Mouse (Mus musculus) CH12.LX (cell line): Measurements from ENCODE around the gene H2-M10.5. TPM values are rescaled to one million over a fixed set of nuclear protein-coding genes. Genes with fewer than 3 reads are reported as not detected.

ENCODE experiments used
- DNase-seq: peaks from one replicate; pipeline ENCODE4 v3.0.0-alpha.2; 2013; ENCODE audit errors: extremely low read depth
- H3K27ac ChIP-seq: 2 replicates; pipeline ENCODE4 v1.5.1; 2012; ENCODE audit warnings: low read depth, mild to moderate bottlenecking, control low read depth, moderate library complexity; ENCODE audit not compliant: insufficient read depth
- H3K27me3 ChIP-seq: replicated peaks from 2 replicates; pipeline ENCODE3; 2012; ENCODE audit warnings: inconsistent platforms
- H3K36me3 ChIP-seq, 2 experiments: replicated peaks in 1 of 2; 2 replicates each; pipeline versions ENCODE3 to v1.6.1; 2012; ENCODE audit warnings: inconsistent platforms in 1 of 2, low read length in 1 of 2, mild to moderate bottlenecking in 1 of 2, mixed read lengths in 1 of 2, moderate library complexity in 1 of 2; ENCODE audit not compliant: control insufficient read depth in 1 of 2, insufficient read depth in 1 of 2
- H3K4me1 ChIP-seq, 2 experiments: 2 replicates each; pipeline ENCODE4 v1.6.1; 2012; ENCODE audit warnings: inconsistent platforms in 1 of 2, moderate library complexity in 1 of 2; ENCODE audit not compliant: insufficient read depth in 2 of 2, control insufficient read depth in 1 of 2
- H3K4me2 ChIP-seq: 2 replicates; pipeline ENCODE4 v1.6.1; 2012; ENCODE audit warnings: low read depth, mild to moderate bottlenecking, control low read depth; ENCODE audit not compliant: poor library complexity, insufficient read depth, severe bottlenecking
- H3K4me3 ChIP-seq, 3 experiments: fragments of 150-350 bp in 1 of 3; sonication (generic) in 1 of 3; replicated peaks in 1 of 3; 2 replicates each; pipeline versions ENCODE3 to v1.5.1; 2011 to 2012; ENCODE audit warnings: low read depth in 2 of 3, low read length in 2 of 3, mild to moderate bottlenecking in 2 of 3, moderate library complexity in 2 of 3, control low read depth in 1 of 3, improper control_type of control experiment in 1 of 3, inconsistent platforms in 1 of 3, mixed read lengths in 1 of 3; ENCODE audit not compliant: poor library complexity in 1 of 3
- H3K79me2 ChIP-seq: replicated peaks from 2 replicates; pipeline ENCODE4 v1.6.1; 2012; ENCODE audit warnings: mild to moderate bottlenecking, moderate library complexity; ENCODE audit not compliant: control insufficient read depth, poor library complexity, insufficient read depth, severe bottlenecking; ENCODE audit errors: extremely low read depth
- H3K9ac ChIP-seq: 2 replicates; pipeline ENCODE4 v1.6.1; 2012; ENCODE audit warnings: low read depth, mild to moderate bottlenecking, control low read depth, moderate library complexity; ENCODE audit not compliant: insufficient read depth
- H3K9me3 ChIP-seq: replicated peaks from 2 replicates; pipeline ENCODE3; 2012; ENCODE audit warnings: low read length, inconsistent platforms, mixed read lengths
- BHLHE40 ChIP-seq: IDR thresholded peaks from 2 replicates; pipeline ENCODE4 v1.6.1; 2011; ENCODE audit warnings: mild to moderate bottlenecking, low read depth, low read length, improper control_type of control experiment
- CHD2 ChIP-seq: IDR thresholded peaks from 2 replicates; pipeline ENCODE4 v1.6.1; 2011; ENCODE audit warnings: low read length, improper control_type of control experiment
- CTCF ChIP-seq, 2 experiments: IDR thresholded peaks in 1 of 2; conservative IDR thresholded peaks in 1 of 2; 2 replicates each; pipeline ENCODE4 v1.5.1; 2011 to 2012; ENCODE audit warnings: low read depth in 2 of 2, low read length in 2 of 2, improper control_type of control experiment in 1 of 2, inconsistent platforms in 1 of 2, mild to moderate bottlenecking in 1 of 2, moderate library complexity in 1 of 2
- EP300 ChIP-seq: IDR thresholded peaks from 2 replicates; pipeline ENCODE4 v1.6.1; 2011; ENCODE audit warnings: low read length, improper control_type of control experiment
- ETS1 ChIP-seq: conservative IDR thresholded peaks from 2 replicates; pipeline ENCODE4 v1.6.1; 2012; ENCODE audit warnings: low read depth, mild to moderate bottlenecking, inconsistent platforms, low read length, improper control_type of control experiment, moderate library complexity
- GABPA ChIP-seq: IDR thresholded peaks from 2 replicates; pipeline ENCODE4 v1.6.1; 2012; ENCODE audit warnings: low read depth, low read length, improper control_type of control experiment, inconsistent platforms; ENCODE audit not compliant: insufficient replicate concordance
- IRF4 ChIP-seq: IDR thresholded peaks from 2 replicates; pipeline ENCODE4 v1.6.1; 2014; ENCODE audit warnings: low read depth, mild to moderate bottlenecking, inconsistent platforms, low read length, improper control_type of control experiment
- KAT2A ChIP-seq: IDR thresholded peaks from 2 replicates; pipeline ENCODE4 v1.6.1; 2012; ENCODE audit warnings: low read length, improper control_type of control experiment, inconsistent platforms; ENCODE audit not compliant: insufficient replicate concordance
- MAFK ChIP-seq: IDR thresholded peaks from 2 replicates; pipeline ENCODE4 v1.6.1; 2011; ENCODE audit warnings: low read length, improper control_type of control experiment; ENCODE audit not compliant: insufficient replicate concordance
- MEF2A ChIP-seq: IDR thresholded peaks from 2 replicates; pipeline ENCODE4 v1.6.1; 2014; ENCODE audit warnings: low read depth, mild to moderate bottlenecking, inconsistent platforms, low read length, improper control_type of control experiment, borderline replicate concordance
- MYC ChIP-seq: IDR thresholded peaks from 2 replicates; pipeline ENCODE4 v1.6.1; 2011; ENCODE audit warnings: low read depth, mild to moderate bottlenecking, improper control_type of control experiment, low read length
- NRF1 ChIP-seq: IDR thresholded peaks from 2 replicates; pipeline ENCODE4 v1.6.1; 2014; ENCODE audit warnings: low read depth, mild to moderate bottlenecking, inconsistent platforms, low read length, improper control_type of control experiment, moderate library complexity
- POLR2A ChIP-seq: IDR thresholded peaks from 2 replicates; pipeline ENCODE4 v1.6.1; 2011; ENCODE audit warnings: low read depth, mild to moderate bottlenecking, improper control_type of control experiment, low read length
- RAD21 ChIP-seq: IDR thresholded peaks from 2 replicates; pipeline ENCODE4 v1.6.1; 2011; ENCODE audit warnings: low read depth, mild to moderate bottlenecking, low read length, improper control_type of control experiment, moderate library complexity
- RCOR1 ChIP-seq: conservative IDR thresholded peaks from 2 replicates; pipeline ENCODE4 v1.6.1; 2012; ENCODE audit warnings: low read depth, mild to moderate bottlenecking, inconsistent platforms, low read length, improper control_type of control experiment
- SIN3A ChIP-seq: IDR thresholded peaks from 2 replicates; pipeline ENCODE4 v1.6.1; 2012; ENCODE audit warnings: low read length, improper control_type of control experiment, inconsistent platforms
- SMC3 ChIP-seq: IDR thresholded peaks from 2 replicates; pipeline ENCODE4 v1.6.1; 2011; ENCODE audit warnings: low read depth, low read length, improper control_type of control experiment
- ZC3H11A ChIP-seq: IDR thresholded peaks from 2 replicates; pipeline ENCODE4 v1.6.1; 2012; ENCODE audit warnings: low read depth, mild to moderate bottlenecking, inconsistent platforms, low read length, improper control_type of control experiment
- ZKSCAN1 ChIP-seq: IDR thresholded peaks from 2 replicates; pipeline ENCODE4 v1.6.1; 2012; ENCODE audit warnings: low read depth, inconsistent platforms, low read length, improper control_type of control experiment, borderline replicate concordance
- ZMIZ1 ChIP-seq: IDR thresholded peaks from 2 replicates; pipeline ENCODE4 v1.6.1; 2012; ENCODE audit warnings: low read depth, mild to moderate bottlenecking, inconsistent platforms, low read length, improper control_type of control experiment
- ZNF384 ChIP-seq: IDR thresholded peaks from 2 replicates; pipeline ENCODE4 v1.6.1; 2012; ENCODE audit warnings: low read depth, low read length, improper control_type of control experiment, inconsistent platforms
- dilution Hi-C: fragments of 300-500 bp; cut with MboI; formaldehyde crosslinking; loops from 2 replicates; pipeline ENCODE4 v1.14.3; 2020; ENCODE audit warnings: low sequenced_read_pairs; ENCODE audit not compliant: extremely low pct_unique_long_range_greater_than_20kb, extremely low pct_ligation_motif_present
- in situ Hi-C: fragments of 300-500 bp; cut with MboI; formaldehyde crosslinking; loops from 3 replicates; pipeline ENCODE4 v1.14.3; 2019; ENCODE audit warnings: low sequenced_read_pairs, low pct_ligation_motif_present, low pct_unique_long_range_greater_than_20kb, mixed read lengths
- polyA plus RNA-seq: library from polyadenylated mRNA; unstranded; fragments of >175 nt; gene quantifications from 2 replicates; pipeline ENCODE4 v1.2.1, GENCODE M21; 2012; ENCODE audit warnings: low read depth; ENCODE audit not compliant: insufficient read length
- total RNA-seq, 2 experiments: library from RNA; depleted of rRNA; stranded (reverse); fragments of 300-350 nt in 1 of 2; fragments of >200 nt in 1 of 2; gene quantifications; 2 replicates each; pipeline ENCODE4 v1.2.3; 2012 to 2014

The H2-M10.5 gene
- total and polyA plus RNA-seq, 3 experiments: not detected

DNA sequence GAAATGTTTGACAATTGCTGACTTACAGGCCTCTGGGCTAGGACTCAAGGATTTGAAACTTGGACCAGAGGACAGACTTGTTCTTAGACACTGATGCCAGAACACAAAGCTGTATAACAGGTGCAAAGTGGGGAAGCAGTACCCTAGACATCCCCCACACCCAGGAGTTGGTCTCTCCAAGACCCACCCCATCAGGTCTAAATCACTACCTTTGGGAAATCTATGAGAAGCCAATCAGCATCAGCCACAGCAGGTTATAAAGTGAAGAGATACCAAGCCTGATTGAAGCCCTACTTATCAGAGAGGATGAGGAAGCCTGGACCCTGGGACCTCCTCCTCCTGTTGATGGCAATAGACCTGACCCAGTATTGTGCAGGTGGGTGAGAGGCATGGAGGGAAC is 39.2 kb downstream of the H2-M10.5 start, which contains the start of gene H2-M10.6:
TSS of gene H2-M10.6 (plus strand) at position 301 of the 400 bp plus-strand sequence.
- H3K4me2 ChIP-seq: no peak within 1 kb of the TSS
- H3K9ac ChIP-seq: no peak within 1 kb of the TSS
- DNase-seq: no peak
- TF ChIP-seq GABPA: no peak
- no peak for TF ChIP-seq ZMIZ1
- no peak for TF ChIP-seq IRF4
- TF ChIP-seq ZC3H11A: no peak
- no peak for TF ChIP-seq EP300
- TF ChIP-seq POLR2A: no peak
- TF ChIP-seq MYC: no peak
- no peak for TF ChIP-seq ZKSCAN1
- no peak for TF ChIP-seq MEF2A
- no peak for TF ChIP-seq KAT2A
- no peak for TF ChIP-seq MAFK
- no peak for TF ChIP-seq SIN3A
- no peak for TF ChIP-seq ETS1
- TF ChIP-seq BHLHE40: no peak
- TF ChIP-seq CHD2: no peak
- no peak for TF ChIP-seq NRF1
- TF ChIP-seq RAD21: no peak
- no peak for TF ChIP-seq ZNF384
- no peak for TF ChIP-seq CTCF (conservative IDR thresholded peaks at IDR 0.05 in 1 of 2, IDR thresholded peaks at IDR 0.05 in 1 of 2; ENCODE audit: low read depth in 2 of 2, low read length in 2 of 2)
- no peak within 1 kb of the TSS for H3K27ac ChIP-seq
- no peak within 1 kb of the TSS for H3K4me3 ChIP-seq
- dilution Hi-C loops: no loop called here
- H3K27me3 ChIP-seq: peaks cover 36% of the 10 kb centered on the region
- H3K4me1 ChIP-seq: no peaks in the 10 kb centered on the region
- in situ Hi-C loops: no loop called here
- no peaks in the 10 kb centered on the region for H3K9me3 ChIP-seq
- H3K36me3 ChIP-seq: no peaks in the 10 kb centered on the region
- no peaks in the 10 kb centered on the region for H3K79me2 ChIP-seq

DNA sequence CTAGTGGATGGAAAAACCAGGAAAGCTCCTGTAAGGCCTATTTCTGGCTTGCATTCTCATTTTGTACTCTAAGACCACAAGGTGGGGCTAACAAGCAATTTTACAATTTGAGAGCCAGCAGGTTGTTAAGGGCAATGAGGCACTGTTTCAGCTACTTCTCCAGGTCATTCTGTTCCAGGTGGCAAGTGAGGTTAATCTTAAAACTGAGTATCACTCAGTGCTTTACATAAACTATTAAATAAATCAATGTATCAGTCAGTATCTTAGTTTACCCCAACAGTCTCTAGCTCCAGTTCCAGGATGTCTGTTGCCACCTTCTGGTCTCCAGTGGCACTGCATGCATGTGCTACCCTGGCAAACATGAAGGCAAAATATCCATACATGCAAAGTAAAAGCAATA is 51.3 kb downstream of the H2-M10.5 start:
- Histone ChIP-seq H3K4me3 (no peak overlapping the region), H3K4me1 (no peaks in the 10 kb centered on the region), H3K79me2 (no peaks in the 10 kb centered on the region), H3K9me3 (no peaks in the 10 kb centered on the region), H3K27ac (no peak overlapping the region), H3K36me3 (no peaks in the 10 kb centered on the region), H3K9ac (no peak overlapping the region), H3K27me3 (peaks cover 9% of the 10 kb centered on the region), H3K4me2 (no peak overlapping the region)
- in situ Hi-C loops (no loop called here), dilution Hi-C loops (no loop called here)
- no peak for DNase-seq
- TF ChIP-seq RCOR1 (no peak), GABPA (no peak), RAD21 (peak; percentile 26), SMC3 (0 out of 2 replicates have a peak, but pooled peaks have one; percentile 13), CTCF (conservative IDR thresholded peaks at IDR 0.05 in 1 of 2, IDR thresholded peaks at IDR 0.05 in 1 of 2; ENCODE audit: low read depth in 2 of 2, low read length in 2 of 2) (peak; percentile 46 to 65; a peak in 3 of 4 replicates)
- TF ChIP-seq, all 38 proteins: peak for 3
